Mouse (Mus musculus): ENCODE measurements around the gene Neu1.
"Not testable (repeated sequence)": the region's sequence is repeated elsewhere in the genome, so short reads cannot be mapped to it uniquely, and the experiment has no call there.

Gene Neu1

GRCm38 (mm10) chr17:34965627-34966026 is 34.6 kb downstream of the Neu1 start:
- no peak for DNase-seq (ENCODE audit: low spot score in 2 of 2)

DNA sequence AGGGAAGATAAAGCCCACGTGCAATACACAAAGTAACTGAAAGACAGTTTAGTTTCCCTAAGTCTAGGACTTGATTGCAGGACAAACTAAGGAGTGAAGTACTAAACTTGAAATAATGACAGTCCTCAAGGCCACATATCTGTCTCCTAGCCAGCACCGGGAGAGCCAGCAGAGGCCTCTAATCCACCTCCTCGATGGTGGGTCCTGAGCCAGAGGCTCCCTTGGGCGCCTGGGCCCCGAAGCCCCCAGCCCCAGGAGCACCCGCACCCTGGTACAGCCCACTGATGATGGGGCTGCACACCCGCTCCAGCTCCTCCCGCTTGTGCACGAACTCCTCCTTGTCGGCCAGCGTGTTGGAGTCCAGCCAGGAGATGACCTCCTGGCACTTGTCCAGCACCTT is 38.8 kb downstream of the Neu1 start, which contains the start of gene Gm20481:
Gm20481 (plus strand) TSS at position 91 of the 400 bp plus-strand sequence.
- DNase-seq (ENCODE audit: low spot score in 2 of 2) = not testable (repeated sequence)

GRCm38 (mm10) chr17:34970850-34971249 is 39.8 kb downstream of the Neu1 start:
- DNase-seq (ENCODE audit: low spot score in 2 of 2) = not testable (repeated sequence)

GRCm38 (mm10) chr17:34971694-34972068 is 40.6 kb downstream of the Neu1 start:
- DNase-seq (ENCODE audit: low spot score in 2 of 2) = not testable (repeated sequence)

GRCm38 (mm10) chr17:34972069-34972749 is 41.2 kb downstream of the Neu1 start, which contains the start of the genes Hspa1a and Hspa1l:
TSS of gene Hspa1a (minus strand) at chr17:34972156.
TSS of gene Hspa1l (plus strand) at chr17:34972703.
- peak; percentile 74 to 84 for DNase-seq (ENCODE audit: low spot score in 2 of 2)

DNA sequence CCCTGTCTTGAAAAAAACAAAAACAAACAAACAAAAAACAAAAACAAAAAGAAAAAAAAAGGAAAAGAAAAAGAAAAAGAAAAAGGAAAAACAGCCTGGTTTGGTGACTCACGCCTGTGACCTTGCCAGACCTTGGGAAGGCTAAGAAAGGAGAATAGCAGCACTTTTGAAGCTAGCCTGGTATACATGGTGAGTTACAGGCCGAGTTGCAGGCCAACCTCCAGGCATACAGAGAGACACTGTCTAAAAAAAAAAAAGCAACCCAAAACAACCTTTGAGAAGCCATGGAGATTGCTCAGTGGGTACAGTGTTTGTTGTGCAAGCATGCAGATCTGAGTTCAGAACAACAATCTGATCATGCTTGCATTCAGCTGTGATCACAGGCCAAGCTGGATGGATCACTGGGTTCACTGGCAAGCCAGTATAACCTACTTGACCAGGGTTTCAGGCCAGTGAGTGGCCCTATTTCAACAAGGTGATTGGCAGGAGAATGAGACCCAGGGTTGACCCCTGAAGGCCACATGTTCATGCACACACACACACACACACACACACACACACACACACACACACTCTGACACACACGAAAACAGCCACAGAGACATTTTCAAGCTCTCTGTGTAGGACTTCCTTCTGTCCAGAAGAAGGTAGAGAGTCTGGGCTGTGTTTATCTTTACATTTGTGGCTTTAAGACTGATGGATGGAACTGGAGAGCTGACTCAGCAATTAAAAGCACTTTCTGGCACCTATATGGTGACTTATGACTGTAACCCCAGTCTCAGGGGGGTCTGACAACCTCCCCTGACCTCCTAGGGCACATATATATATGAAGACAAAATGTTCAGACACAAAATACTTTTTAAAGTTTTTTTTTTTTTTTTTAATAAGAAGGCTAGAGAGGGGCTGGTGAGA is 44.8 kb downstream of the Neu1 start:
- DNase-seq (ENCODE audit: low spot score in 2 of 2) = no peak

GRCm38 (mm10) chr17:34977000-34977399 is 45.9 kb downstream of the Neu1 start:
- no peak for DNase-seq (ENCODE audit: low spot score in 2 of 2)

DNA sequence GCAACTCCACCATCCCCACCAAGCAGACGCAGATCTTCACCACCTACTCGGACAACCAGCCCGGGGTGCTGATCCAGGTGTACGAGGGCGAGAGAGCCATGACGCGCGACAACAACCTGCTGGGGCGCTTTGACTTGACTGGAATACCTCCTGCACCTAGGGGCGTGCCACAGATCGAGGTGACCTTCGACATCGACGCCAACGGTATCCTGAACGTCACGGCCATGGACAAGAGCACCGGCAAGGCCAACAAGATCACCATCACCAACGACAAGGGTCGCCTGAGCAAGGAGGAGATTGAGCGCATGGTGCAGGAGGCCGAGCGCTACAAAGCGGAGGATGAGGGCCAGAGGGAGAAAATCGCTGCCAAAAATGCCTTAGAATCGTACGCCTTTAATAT is 47.2 kb downstream of the Neu1 start:
- no peak for DNase-seq (ENCODE audit: low spot score in 2 of 2)

- DNase-seq (ENCODE audit: low spot score in 2 of 2) = no peak
These were observed 48.6 kb downstream of the Neu1 start for GRCm38 (mm10) chr17:34979631-34980030.

- DNase-seq (ENCODE audit: low spot score in 2 of 2) = no peak
These were observed 49.6 kb downstream of the Neu1 start for GRCm38 (mm10) chr17:34980655-34981054.

- peak; percentile 94 to 95 for DNase-seq (ENCODE audit: low spot score in 2 of 2)
These were observed 50.7 kb downstream of the Neu1 start, which contains the start of gene Lsm2 for GRCm38 (mm10) chr17:34981690-34982180. TSS of gene Lsm2 (plus strand) at chr17:34981862.

DNA sequence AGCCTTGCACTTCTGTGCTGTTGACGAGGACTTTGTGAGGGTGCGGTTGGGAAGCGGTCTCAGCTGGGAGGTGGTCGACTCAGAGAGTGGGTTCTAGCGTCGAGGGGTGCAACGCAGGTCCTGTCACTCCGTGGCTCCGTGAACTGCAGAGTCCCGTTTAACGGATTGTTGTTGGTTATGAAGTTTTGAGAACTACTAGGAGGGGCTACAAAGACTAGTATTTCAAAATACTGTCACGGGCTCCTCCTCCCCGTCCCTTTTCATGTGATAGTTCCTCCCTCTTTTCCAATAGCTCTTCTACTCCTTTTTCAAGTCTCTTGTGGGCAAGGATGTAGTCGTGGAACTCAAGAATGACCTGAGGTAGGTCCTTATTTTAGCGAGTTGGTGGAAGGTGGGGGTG is 51.3 kb downstream of the Neu1 start:
- DNase-seq (ENCODE audit: low spot score in 2 of 2) = no peak

DNA sequence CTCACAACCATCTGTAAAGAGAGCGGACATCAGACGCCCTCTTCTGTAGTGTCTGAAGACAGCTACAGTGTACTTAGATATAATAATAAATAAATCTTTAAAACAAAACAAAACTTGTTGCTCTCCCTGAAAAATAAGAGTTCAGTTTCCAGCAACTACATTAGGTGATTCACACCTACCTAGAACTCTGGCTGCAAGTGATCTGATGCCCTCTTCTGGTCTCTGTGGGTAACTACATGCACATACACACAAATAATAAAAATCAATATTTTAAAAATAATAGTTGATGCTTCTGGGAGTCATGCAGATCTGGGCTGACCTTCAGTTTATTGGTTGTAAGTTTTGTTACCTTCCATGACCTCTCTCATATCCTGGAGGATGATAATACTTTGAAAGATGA is 53.2 kb downstream of the Neu1 start:
- DNase-seq (ENCODE audit: low spot score in 2 of 2) = no peak

Measured in right cerebral cortex, postnatal 10 days (tissue).